Mouse (Mus musculus): ENCODE measurements around the gene Srgap3.

DNA sequence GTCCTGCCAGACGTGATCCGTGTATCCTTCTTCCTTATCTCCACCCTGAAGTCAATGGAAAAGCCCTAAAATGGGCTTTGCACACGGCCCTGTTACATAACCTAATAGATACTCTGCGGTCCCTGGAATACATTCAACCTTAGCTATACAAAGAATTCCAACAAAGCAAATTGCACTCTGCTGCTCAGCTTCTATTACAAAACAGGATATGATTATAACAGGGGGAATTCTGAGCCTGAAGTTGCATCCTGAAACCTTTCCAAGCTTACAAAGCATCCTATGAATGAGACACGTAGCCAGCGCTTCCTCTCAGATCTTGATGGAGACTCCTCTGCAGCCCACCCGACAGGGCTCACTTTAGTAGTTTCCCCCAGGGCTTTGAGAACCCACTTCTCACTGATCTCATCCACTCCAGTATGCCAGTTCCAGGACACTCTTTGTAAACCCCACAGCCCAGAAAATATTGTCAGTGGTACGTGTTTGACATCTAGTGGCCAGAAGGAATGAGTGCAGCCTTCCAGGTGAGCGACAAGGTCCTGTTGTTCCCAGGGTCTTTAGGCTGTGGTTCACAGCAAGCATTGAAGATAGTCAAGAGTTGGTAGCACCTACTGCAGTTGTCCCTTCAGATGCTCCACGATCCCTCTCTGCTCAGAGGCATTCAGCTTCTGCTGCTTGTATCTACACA, 165.5 kb downstream of the Srgap3 start:
- TF ChIP-seq CTCF (IDR thresholded peaks at IDR 0.05; ENCODE audit: borderline replicate concordance, insufficient read depth, low read length): no peak; the same call in 1 of the 2 replicates
- no peak for TF ChIP-seq POLR2A (IDR thresholded peaks at IDR 0.05; ENCODE audit: low read depth, low read length)

All from embryonic fibroblast, embryonic 13.5 days (primary cell).